Mouse (Mus musculus) spleen, adult 18-20 months (tissue): ENCODE measurements around the gene Cldn7.
"Not testable (repeated sequence)": the region's sequence is repeated elsewhere in the genome, so short reads cannot be mapped to it uniquely, and the experiment has no call there.

ENCODE experiments used
- DNase-seq, 2 experiments: peaks; one replicate each; pipeline ENCODE4 v3.0.0; 2022; ENCODE audit warnings: mixed read lengths in 2 of 2

Gene Cldn7

GRCm38 (mm10) chr11:69934169-69934568 is 30.4 kb upstream of the Cldn7 start:
- DNase-seq = peak; percentile 77 to 95

- no peak for DNase-seq
Measured at GRCm38 (mm10) chr11:69934681-69935080, 29.9 kb upstream of the Cldn7 start.

GRCm38 (mm10) chr11:69935137-69935879 is 29.3 kb upstream of the Cldn7 start, which contains the start of gene Ybx2:
Ybx2 (plus strand) TSS chr11:69935796.
- peak; percentile 81 to 87 for DNase-seq

DNA sequence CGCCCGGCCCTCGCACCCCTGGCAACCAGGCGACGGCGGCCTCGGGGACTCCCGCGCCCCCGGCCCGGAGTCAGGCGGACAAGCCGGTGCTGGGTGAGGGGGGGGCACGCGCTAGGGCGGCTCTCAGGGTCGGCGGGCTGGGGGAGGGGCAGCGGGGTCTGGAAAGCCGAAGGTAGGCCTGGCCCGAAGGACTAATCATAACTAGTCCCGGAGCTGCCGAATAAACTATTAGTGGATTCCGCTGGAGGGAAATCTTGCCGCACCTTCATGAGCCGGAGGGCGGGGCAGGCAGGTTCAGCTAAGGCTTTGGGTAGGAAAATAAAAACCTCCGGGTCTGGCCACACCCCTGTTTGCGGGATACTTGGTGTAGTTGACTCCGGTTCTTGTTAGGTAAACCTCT is 28.4 kb upstream of the Cldn7 start:
- no peak for DNase-seq

DNA sequence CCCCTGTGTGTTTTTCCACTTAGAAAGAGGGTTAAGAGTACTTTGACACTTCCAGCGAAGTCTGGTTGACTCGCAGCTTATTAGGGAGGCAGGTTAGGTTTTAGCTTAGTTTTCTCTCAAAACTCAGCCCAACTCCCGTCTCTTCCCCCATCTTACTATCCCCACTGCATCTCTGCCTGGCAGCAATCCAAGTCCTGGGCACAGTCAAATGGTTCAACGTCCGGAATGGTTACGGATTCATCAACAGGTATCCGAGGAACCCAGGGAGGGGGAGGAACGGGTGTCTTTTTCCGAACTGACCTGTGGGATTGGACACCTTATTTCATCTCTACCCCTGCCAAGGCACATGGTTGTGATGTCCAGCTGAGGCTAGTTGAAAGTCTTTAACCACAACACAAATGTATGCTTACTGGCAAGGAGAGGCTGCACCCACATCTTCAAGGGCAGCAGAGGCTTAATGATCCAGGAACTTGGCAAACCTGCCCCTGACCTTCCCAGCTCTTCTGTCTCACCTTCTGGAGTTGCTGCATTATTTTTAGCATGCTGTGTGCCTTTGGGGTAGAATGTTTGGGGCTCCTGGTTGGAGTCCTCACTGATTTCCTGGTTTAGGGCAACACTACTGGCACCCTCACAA is 27.7 kb upstream of the Cldn7 start:
- no peak for DNase-seq

- no peak for DNase-seq
Measured at GRCm38 (mm10) chr11:69937385-69937784, 27.2 kb upstream of the Cldn7 start.

DNA sequence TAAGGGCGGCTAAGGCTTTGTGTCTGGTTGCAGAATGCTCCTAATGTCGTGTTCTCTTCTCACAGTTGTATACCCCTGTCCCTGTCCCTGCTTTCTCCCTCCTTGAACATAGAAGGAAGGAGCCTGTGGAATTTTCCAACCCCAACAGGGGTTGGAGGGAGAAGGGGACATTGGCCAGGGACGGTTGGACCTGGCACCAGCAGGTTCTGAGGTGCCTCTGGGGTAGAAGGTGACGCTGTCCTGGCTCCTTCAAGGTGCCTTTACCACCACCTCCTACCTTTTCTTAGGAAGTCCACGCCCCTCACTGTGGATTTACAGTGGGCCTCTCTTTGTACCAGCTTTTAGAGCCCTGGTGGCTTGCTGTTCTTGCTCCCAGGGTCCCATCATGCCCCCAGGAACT is 26.7 kb upstream of the Cldn7 start:
- no peak for DNase-seq

- no peak for DNase-seq
Measured at GRCm38 (mm10) chr11:69938401-69938979, 26.1 kb upstream of the Cldn7 start.

GRCm38 (mm10) chr11:69939181-69939580 is 25.4 kb upstream of the Cldn7 start:
- no peak for DNase-seq

DNA sequence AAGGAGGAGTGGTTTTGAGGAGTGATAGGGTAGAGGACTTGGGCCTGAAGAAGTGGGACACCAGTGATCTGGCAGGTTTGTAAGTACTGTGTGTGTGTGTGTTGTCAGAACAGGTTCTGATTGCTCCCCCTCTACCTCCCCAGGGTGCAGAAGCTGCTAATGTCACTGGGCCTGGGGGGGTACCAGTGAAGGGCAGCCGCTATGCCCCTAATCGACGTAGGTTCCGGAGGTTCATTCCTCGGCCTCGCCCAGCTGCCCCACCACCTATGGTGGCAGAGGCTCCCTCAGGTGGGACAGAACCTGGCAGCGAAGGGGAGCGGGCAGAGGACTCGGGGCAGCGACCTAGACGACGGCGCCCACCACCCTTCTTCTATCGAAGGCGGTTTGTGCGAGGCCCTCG is 24.8 kb upstream of the Cldn7 start:
- no peak for DNase-seq

DNA sequence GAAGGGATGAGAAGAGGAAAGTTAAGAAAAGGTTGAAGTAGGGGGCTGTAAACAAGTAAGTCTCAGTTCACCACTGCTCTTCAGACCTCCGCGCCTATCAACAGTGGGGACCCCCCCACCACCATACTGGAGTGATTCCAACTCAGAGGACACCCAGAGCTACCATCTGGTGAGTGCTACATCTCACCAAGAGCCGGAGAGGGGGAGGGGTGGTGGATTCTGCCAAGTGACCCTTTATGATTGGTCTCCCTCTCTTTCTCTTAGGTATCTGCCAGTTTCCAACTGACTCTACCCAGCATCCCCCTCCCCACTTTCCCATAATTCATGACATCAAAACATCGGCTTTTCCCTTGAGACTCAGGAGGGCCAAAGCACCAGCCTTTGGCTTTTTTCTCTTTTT is 23.6 kb upstream of the Cldn7 start:
- DNase-seq = no peak

DNA sequence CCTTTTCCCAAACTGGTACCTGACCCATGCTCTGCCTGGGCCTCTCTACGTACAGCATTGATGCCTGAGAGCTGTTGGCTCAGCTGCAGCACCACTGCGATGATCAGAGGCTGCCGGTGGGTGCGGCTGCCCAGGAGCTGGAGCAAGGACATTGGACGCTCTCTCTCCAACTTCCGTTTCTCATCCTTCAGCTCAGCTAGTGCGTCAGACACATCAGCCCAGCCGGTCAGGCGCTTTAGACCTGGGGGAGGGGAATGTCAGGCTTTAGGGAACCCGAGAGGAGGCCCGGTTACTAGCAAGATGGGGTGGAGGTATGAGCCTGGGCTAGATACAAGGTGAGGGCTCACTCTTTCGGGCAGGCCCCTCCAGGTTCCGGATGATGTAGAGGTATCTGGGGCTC is 19.4 kb upstream of the Cldn7 start:
- DNase-seq = no peak

- no peak for DNase-seq
Measured at GRCm38 (mm10) chr11:69945997-69946891, 18.3 kb upstream of the Cldn7 start.

DNA sequence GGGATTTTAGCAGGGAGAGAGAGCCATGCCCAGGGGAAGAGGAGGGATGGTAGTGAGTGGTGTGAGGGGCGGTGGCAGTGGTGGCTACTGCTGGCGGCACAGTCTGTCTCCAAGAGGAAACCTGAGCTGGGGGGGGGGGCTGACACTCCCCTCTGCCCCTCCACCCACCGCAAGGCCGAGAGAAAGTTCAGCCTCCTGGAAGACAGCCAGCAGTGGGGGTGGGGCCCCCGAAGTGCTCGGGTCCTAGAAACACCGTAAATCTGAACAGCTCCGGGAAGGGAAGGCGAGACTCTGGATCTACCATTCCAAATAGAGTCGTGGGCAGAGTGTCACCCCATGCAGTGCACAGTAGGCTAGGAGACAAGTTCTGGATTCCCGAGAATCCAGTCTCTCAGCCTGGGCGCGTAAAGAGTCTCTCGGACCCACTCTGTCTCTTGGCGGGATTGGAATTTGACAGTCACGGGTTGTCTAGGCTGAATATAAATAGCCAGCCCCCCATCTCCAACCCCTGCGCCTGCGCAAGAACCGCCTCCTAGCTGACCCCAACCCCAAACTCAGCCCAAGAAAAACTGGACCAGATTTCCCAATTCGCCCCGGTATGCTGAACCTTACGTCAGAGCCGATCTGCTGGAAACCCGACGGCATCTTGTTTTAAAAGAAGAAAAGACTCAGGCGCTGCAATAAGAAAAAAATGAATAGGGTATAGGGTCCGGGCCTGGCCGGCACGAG is 17.1 kb upstream of the Cldn7 start:
- DNase-seq = no peak

GRCm38 (mm10) chr11:69948066-69948762 is 16.4 kb upstream of the Cldn7 start, which contains the start of gene Slc2a4:
Slc2a4 (minus strand) TSS chr11:69948188.
- peak; percentile 74 to 80 for DNase-seq

GRCm38 (mm10) chr11:69948763-69949150 is 15.8 kb upstream of the Cldn7 start:
- peak; percentile 67 to 85 for DNase-seq

DNA sequence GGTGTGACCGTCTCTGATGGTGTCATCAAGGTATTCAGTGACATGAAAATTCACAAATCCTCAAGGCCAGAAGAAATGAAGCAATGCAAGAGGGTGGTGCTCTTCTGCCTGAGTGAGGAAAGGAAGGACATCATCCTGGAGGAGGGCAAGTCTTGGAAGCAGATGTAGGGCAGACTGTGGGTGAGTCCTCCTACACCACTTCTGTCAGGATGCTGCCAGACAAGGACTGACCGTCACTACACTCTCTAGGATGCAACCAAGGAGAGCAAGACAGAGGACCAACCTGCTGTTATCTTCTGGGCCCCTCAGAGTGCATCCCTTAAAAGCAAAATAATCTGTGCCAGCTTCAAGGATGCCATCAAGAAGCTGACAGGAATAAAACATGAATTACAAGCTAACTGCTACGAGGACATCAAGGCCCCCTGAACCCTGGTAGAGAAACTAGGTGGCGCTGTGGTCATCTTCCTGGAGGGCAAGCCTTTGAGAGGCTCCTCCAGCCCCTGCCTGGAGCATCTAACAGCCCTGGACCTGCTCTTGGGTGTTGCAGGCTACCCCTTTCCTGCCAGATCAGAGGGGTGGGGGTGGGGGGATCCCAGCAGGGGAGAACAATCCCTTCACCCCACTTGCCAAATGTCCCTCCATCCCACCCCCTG is 13.6 kb upstream of the Cldn7 start:
- DNase-seq = no peak

DNA sequence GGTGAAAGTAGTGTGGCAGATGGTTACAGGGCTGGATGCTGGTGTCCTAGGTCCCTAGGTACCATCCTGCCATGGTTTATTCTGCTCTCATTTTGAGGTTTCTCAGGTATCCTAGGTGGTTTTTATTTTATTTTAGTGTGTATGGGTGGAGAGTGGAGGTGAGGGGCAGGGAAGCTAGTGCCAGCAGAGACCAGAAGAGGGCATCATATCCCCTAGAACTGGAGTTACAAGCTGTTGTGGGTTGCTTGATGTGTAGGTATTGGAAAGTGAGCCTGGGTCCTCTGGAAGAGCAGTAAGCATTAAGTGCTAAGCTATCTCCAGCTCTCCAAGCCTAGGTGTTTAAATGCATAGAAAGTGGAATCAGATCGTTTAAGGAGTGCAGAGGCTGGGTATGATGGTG is 12.3 kb upstream of the Cldn7 start:
- no peak for DNase-seq

GRCm38 (mm10) chr11:69953267-69953915 is 11.2 kb upstream of the Cldn7 start:
- DNase-seq = no peak

GRCm38 (mm10) chr11:69955618-69956017 is 9.0 kb upstream of the Cldn7 start:
- not testable (repeated sequence) for DNase-seq

- DNase-seq = no peak
Measured at GRCm38 (mm10) chr11:69956218-69956617, 8.4 kb upstream of the Cldn7 start.
